In genomic region chr11:100962371-100962911, GRCm38 (mm10) we compare ENCODE assay signal across 9 mouse cellular contexts. TPM values are rescaled to one million over a fixed set of nuclear protein-coding genes. Genes with fewer than 3 reads are reported as not detected.
A peak's percentile ranks its signal among the peaks of the same experiment; 100 is the strongest.
DNase-seq lines count a peak whose midpoint lies in the region; ATAC-seq and TF ChIP-seq lines count a peak whose summit lies in the region.
"Had no signal": no experiment of that assay in that cellular context is flagged by ENCODE, and none has a peak within 500 bp of the region (broad histone marks: within the 10 kb centered on the region; RNA-seq: fewer than 3 reads in every experiment).

No protein-coding gene starts in this region.

- H3K4me2 ChIP-seq in lung, embryonic 14.5 days = no peak overlapping the region
- H3K4me2 ChIP-seq in forebrain, embryonic 13.5 days = no peak overlapping the region
- H3K4me2 ChIP-seq: liver, embryonic 15.5 days had no signal

- WGBS in heart, embryonic 10.5 days = 60% methylated on average over 9 of the region's 9 CpGs
- 62% methylated on average over 9 of the region's 9 CpGs for WGBS in lung, embryonic 14.5 days
- WGBS in forebrain, embryonic 13.5 days = 59% methylated on average over 9 of the region's 9 CpGs

- no peak for TF ChIP-seq CTCF in lung, embryonic 14.5 days (IDR thresholded peaks at IDR 0.05; ENCODE audit: low read depth)

- H3K36me3 ChIP-seq in heart, embryonic 10.5 days = peaks cover 55% of the 10 kb centered on the region
- H3K36me3 ChIP-seq in lung, embryonic 14.5 days (ENCODE audit: insufficient read depth) = peaks cover 27% of the 10 kb centered on the region
- H3K36me3 ChIP-seq in forebrain, embryonic 13.5 days (ENCODE audit: poor library complexity, severe bottlenecking) = no peaks in the 10 kb centered on the region
- H3K36me3 ChIP-seq: hindbrain, embryonic 10.5 days; liver, embryonic 15.5 days had no signal

- no peak overlapping the region for H3K9ac ChIP-seq in lung, embryonic 14.5 days
- H3K9ac ChIP-seq in forebrain, embryonic 13.5 days = no peak overlapping the region
- H3K9ac ChIP-seq: liver, embryonic 15.5 days had no signal

- H3K4me1 ChIP-seq in heart, embryonic 10.5 days = peaks cover 89% of the 10 kb centered on the region
- peaks cover 6% of the 10 kb centered on the region; the same call in 1 of the 2 replicates for H3K4me1 ChIP-seq in lung, embryonic 14.5 days (ENCODE audit: insufficient read depth)
- peaks cover 11% of the 10 kb centered on the region for H3K4me1 ChIP-seq in forebrain, embryonic 13.5 days

- peaks cover 33% of the 10 kb centered on the region for H3K27me3 ChIP-seq in heart, embryonic 10.5 days (ENCODE audit: insufficient read depth, poor library complexity, severe bottlenecking)
- H3K27me3 ChIP-seq in lung, embryonic 14.5 days (ENCODE audit: insufficient read depth, low read length) = peaks cover 17% of the 10 kb centered on the region
- H3K27me3 ChIP-seq in forebrain, embryonic 13.5 days = peaks cover 56% of the 10 kb centered on the region

- peak; percentile 64 for DNase-seq in MN1 (ENCODE audit: low spot score)
- DNase-seq in adipocyte (ENCODE audit: low spot score) = peak; percentile 77
- no peak for DNase-seq in heart, embryonic 10.5 days (ENCODE audit: low spot score)
- DNase-seq in lung, embryonic 14.5 days = peak; percentile 34
- DNase-seq in cerebellum, postnatal 10 days = no peak

- ATAC-seq in lung, embryonic 14.5 days (ENCODE audit: insufficient read depth) = no peak
- no peak for ATAC-seq in forebrain, embryonic 13.5 days
- no peak for ATAC-seq in CD4-positive, CD25-positive, alpha-beta regulatory T cell, adult 4 months

- H3K9me3 ChIP-seq in heart, embryonic 10.5 days = no peaks in the 10 kb centered on the region
- no peaks in the 10 kb centered on the region for H3K9me3 ChIP-seq in lung, embryonic 14.5 days (ENCODE audit: low read depth, low read length)
- no peaks in the 10 kb centered on the region for H3K9me3 ChIP-seq in forebrain, embryonic 13.5 days (replicated peaks)
- H3K9me3 ChIP-seq: hindbrain, embryonic 10.5 days; liver, embryonic 15.5 days had no signal

- no peak overlapping the region for H3K4me3 ChIP-seq in heart, embryonic 10.5 days
- no peak overlapping the region for H3K4me3 ChIP-seq in lung, embryonic 14.5 days (ENCODE audit: low read depth, low read length)
- H3K4me3 ChIP-seq in forebrain, embryonic 13.5 days = no peak overlapping the region
- H3K4me3 ChIP-seq: hindbrain, embryonic 10.5 days; liver, embryonic 15.5 days had no signal

- peak overlapping the region; percentile 53 for H3K27ac ChIP-seq in heart, embryonic 10.5 days
- H3K27ac ChIP-seq in lung, embryonic 14.5 days (ENCODE audit: low read depth) = peak overlapping the region; percentile 26; the same call in 1 of the 2 replicates
- no peak overlapping the region for H3K27ac ChIP-seq in forebrain, embryonic 13.5 days
- H3K27ac ChIP-seq: hindbrain, embryonic 10.5 days; liver, embryonic 15.5 days had no signal

RNA-seq across cellular contexts. Expression of gene Cavin1, which starts 8.2 kb away (rescaled TPM):
- 139 and 252 TPM in 2 replicates for polyA plus RNA-seq in heart, embryonic 10.5 days (2016; fragmentation: Nextera tagmentation; extraction: Ambion mirVana)
- 137 and 143 TPM in 2 replicates for polyA plus RNA-seq in lung, embryonic 14.5 days (2014; fragmentation: Nextera tagmentation; extraction: Ambion mirVana)
- polyA plus RNA-seq in forebrain, embryonic 13.5 days (2015; fragmentation: Nextera tagmentation; extraction: Ambion mirVana) = 19.5 and 23.4 TPM in 2 replicates
- polyA plus RNA-seq in CD4-positive, CD25-positive, alpha-beta regulatory T cell, adult 4 months (2017; shearing (Covaris generic)) = 1 to 10 TPM; 1.8 to 3.1 TPM

RNA-seq across cellular contexts. Expression of gene Stat3, which starts 23.1 kb away (rescaled TPM):
- 33.7 and 41.5 TPM in 2 replicates for polyA plus RNA-seq in heart, embryonic 10.5 days (2016; fragmentation: Nextera tagmentation; extraction: Ambion mirVana)
- 33.8 and 36.5 TPM in 2 replicates for polyA plus RNA-seq in lung, embryonic 14.5 days (2014; fragmentation: Nextera tagmentation; extraction: Ambion mirVana)
- 24.6 and 29.1 TPM in 2 replicates for polyA plus RNA-seq in forebrain, embryonic 13.5 days (2015; fragmentation: Nextera tagmentation; extraction: Ambion mirVana)
- 100 to 1,000 TPM; 105 to 122 TPM for polyA plus RNA-seq in CD4-positive, CD25-positive, alpha-beta regulatory T cell, adult 4 months (2017; shearing (Covaris generic))

RNA-seq across cellular contexts. Expression of gene Atp6v0a1, which starts 46.8 kb away (rescaled TPM):
- 54.4 and 66.3 TPM in 2 replicates for polyA plus RNA-seq in heart, embryonic 10.5 days (2016; fragmentation: Nextera tagmentation; extraction: Ambion mirVana)
- polyA plus RNA-seq in lung, embryonic 14.5 days (2014; fragmentation: Nextera tagmentation; extraction: Ambion mirVana) = 32.8 and 38.0 TPM in 2 replicates
- polyA plus RNA-seq in forebrain, embryonic 13.5 days (2015; fragmentation: Nextera tagmentation; extraction: Ambion mirVana) = 52.9 and 56.3 TPM in 2 replicates
- 10 to 100 TPM in 1 of 2 experiments, 1 to 10 TPM in 1; 7.0 to 15.7 TPM for polyA plus RNA-seq in CD4-positive, CD25-positive, alpha-beta regulatory T cell, adult 4 months (2017; shearing (Covaris generic))

Comparison
In these comparisons a context has a peak if more than half of its experiments do, and no peak if none do; other contexts are left out.
1. DNase-seq: peak in MN1 (single experiment), adipocyte (single experiment) and lung, embryonic 14.5 days (single experiment); none in heart, embryonic 10.5 days (single experiment) and cerebellum, postnatal 10 days (0 of 2).